ENCODE assay signal across 11 mouse cellular contexts in the genomic region with DNA sequence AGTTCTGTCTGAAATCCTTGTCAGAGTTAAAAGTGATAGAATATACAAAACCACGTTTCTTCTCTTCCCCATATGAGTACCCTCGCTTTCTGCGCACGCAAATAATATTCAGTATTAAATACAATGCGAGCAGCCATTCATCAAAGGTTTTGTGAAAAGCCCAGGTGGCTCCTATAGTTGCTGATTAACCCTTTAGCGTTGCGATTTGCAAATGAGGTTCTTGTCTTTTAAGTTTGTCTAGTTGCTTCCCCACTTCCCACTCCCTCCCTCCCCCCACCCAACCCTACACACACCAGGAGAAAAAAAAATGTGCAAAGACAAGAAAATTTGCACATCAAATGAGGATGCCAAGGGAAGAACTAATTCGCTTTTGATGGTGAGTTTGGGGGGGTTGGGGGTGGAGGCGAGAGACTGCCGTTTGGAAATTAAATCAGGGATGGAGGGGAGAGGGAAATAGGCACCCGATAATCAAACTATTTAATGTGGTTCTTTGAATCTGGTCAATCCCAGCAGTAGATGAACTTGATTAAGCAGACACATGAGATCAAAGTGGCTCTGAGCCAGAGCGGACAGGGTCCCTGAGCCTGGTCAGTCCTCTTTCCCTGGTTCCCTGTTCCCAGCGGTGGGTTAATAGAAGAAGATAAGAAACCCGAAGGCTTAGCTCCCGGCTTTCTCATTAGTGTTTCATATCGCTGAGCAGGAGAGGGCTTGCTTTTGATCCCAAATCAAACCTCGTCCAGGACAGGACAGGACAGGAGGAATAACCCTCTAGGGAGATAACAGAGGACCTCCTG. TPM values are rescaled to one million over a fixed set of nuclear protein-coding genes. Genes with fewer than 3 reads are reported as not detected.
DNase-seq lines count a peak whose midpoint lies in the region; ATAC-seq and TF ChIP-seq lines count a peak whose summit lies in the region.
"Had no signal": no experiment of that assay in that cellular context is flagged by ENCODE, and none has a peak within 500 bp of the region (broad histone marks: within the 10 kb centered on the region; RNA-seq: fewer than 3 reads in every experiment).

No protein-coding gene starts in this region.

- no peaks in the 10 kb centered on the region for H3K36me3 ChIP-seq in heart, embryonic 13.5 days
- H3K36me3 ChIP-seq in embryonic facial prominence, embryonic 10.5 days (replicated peaks), result no peaks in the 10 kb centered on the region
- no peaks in the 10 kb centered on the region for H3K36me3 ChIP-seq in hindbrain, postnatal 0 days (ENCODE audit: insufficient read depth, low read length)
- no peaks in the 10 kb centered on the region for H3K36me3 ChIP-seq in midbrain, embryonic 13.5 days

- H3K9ac ChIP-seq in heart, embryonic 13.5 days, result no peak overlapping the region
- no peak overlapping the region for H3K9ac ChIP-seq in hindbrain, postnatal 0 days (replicated peaks; ENCODE audit: low read length)
- H3K9ac ChIP-seq in midbrain, embryonic 13.5 days (replicated peaks), result peak overlapping the region; percentile 50; the same call in 1 of the 2 replicates

- no peak for DNase-seq in heart, postnatal 25 days (ENCODE audit: low spot score)
- peak; percentile 29 for DNase-seq in embryonic facial prominence, embryonic 10.5 days (ENCODE audit: low spot score)
- peak; percentile 10 for DNase-seq in hindbrain, postnatal 0 days (ENCODE audit: low spot score)
- DNase-seq in thymus, postnatal 25 days, result no peak
- DNase-seq in right cerebral cortex, postnatal 36 days (ENCODE audit: low spot score in 2 of 2), result no peak
- DNase-seq in lung, adult 2 months, result no peak
- DNase-seq: heart, adult 11 months had no signal

- no peak overlapping the region for H3K27ac ChIP-seq in heart, embryonic 13.5 days (replicated peaks)
- peak overlapping the region; percentile 62; the same call in 1 of the 2 replicates for H3K27ac ChIP-seq in embryonic facial prominence, embryonic 10.5 days (replicated peaks)
- H3K27ac ChIP-seq in hindbrain, postnatal 0 days, result no peak overlapping the region
- H3K27ac ChIP-seq in midbrain, embryonic 13.5 days, result no peak overlapping the region

- no peak for ATAC-seq in heart, embryonic 13.5 days (ENCODE audit: extremely low read depth, insufficient number of reproducible peaks, low FRiP score, low TSS enrichment)
- ATAC-seq in hindbrain, postnatal 0 days, result no peak
- peak; percentile 18; the same call in 1 of the 2 replicates for ATAC-seq in midbrain, embryonic 13.5 days

- peaks cover 74% of the 10 kb centered on the region for H3K27me3 ChIP-seq in heart, embryonic 13.5 days (replicated peaks)
- H3K27me3 ChIP-seq in embryonic facial prominence, embryonic 10.5 days (replicated peaks; ENCODE audit: low read depth, poor library complexity, severe bottlenecking), result peaks cover 90% of the 10 kb centered on the region
- H3K27me3 ChIP-seq in hindbrain, postnatal 0 days (ENCODE audit: insufficient read depth, low read length), result peaks cover 46% of the 10 kb centered on the region
- H3K27me3 ChIP-seq in midbrain, embryonic 13.5 days, result peaks cover 73% of the 10 kb centered on the region

- no peak for TF ChIP-seq CTCF in hindbrain, postnatal 0 days (IDR thresholded peaks at IDR 0.05; ENCODE audit: low read depth)
- TF ChIP-seq CTCF in lung, adult 2 months (IDR thresholded peaks at IDR 0.05; ENCODE audit: insufficient read depth, low read length), result no peak

- H3K4me3 ChIP-seq in heart, embryonic 13.5 days, result peak overlapping the region; percentile 51
- H3K4me3 ChIP-seq in embryonic facial prominence, embryonic 10.5 days, result peak overlapping the region; percentile 55
- H3K4me3 ChIP-seq in hindbrain, postnatal 0 days (ENCODE audit: low read length), result peak overlapping the region; percentile 34
- peak overlapping the region; percentile 40 for H3K4me3 ChIP-seq in midbrain, embryonic 13.5 days (replicated peaks)
- H3K4me3 ChIP-seq in lung, adult 2 months (replicated peaks; ENCODE audit: extremely low read depth, low read depth, low read length), result no peak overlapping the region

- H3K4me2 ChIP-seq in heart, embryonic 13.5 days, result peak overlapping the region; percentile 74
- peak overlapping the region; percentile 67 for H3K4me2 ChIP-seq in hindbrain, postnatal 0 days (ENCODE audit: low read depth, low read length)
- H3K4me2 ChIP-seq in midbrain, embryonic 13.5 days (replicated peaks), result peak overlapping the region; percentile 65

- H3K9me3 ChIP-seq in heart, embryonic 13.5 days, result no peaks in the 10 kb centered on the region
- H3K9me3 ChIP-seq in embryonic facial prominence, embryonic 10.5 days, result no peaks in the 10 kb centered on the region
- H3K9me3 ChIP-seq in hindbrain, postnatal 0 days (ENCODE audit: low read length), result no peaks in the 10 kb centered on the region
- no peaks in the 10 kb centered on the region for H3K9me3 ChIP-seq in midbrain, embryonic 13.5 days

- TF ChIP-seq POLR2A in lung, adult 2 months (IDR thresholded peaks at IDR 0.05; ENCODE audit: borderline replicate concordance, extremely low read depth, low read depth, low read length), result no peak

- H3K4me1 ChIP-seq in heart, embryonic 13.5 days, result peaks cover 19% of the 10 kb centered on the region
- H3K4me1 ChIP-seq in embryonic facial prominence, embryonic 10.5 days, result peaks cover 43% of the 10 kb centered on the region
- H3K4me1 ChIP-seq in hindbrain, postnatal 0 days (ENCODE audit: insufficient read depth, low read length), result no peaks in the 10 kb centered on the region
- H3K4me1 ChIP-seq in midbrain, embryonic 13.5 days (replicated peaks), result peaks cover 30% of the 10 kb centered on the region
- H3K4me1 ChIP-seq in lung, adult 2 months (ENCODE audit: control insufficient read depth, insufficient read depth, low read length), result no peaks in the 10 kb centered on the region

- WGBS in heart, embryonic 13.5 days, result under 1% methylated on average over 17 of the region's 17 CpGs
- WGBS in embryonic facial prominence, embryonic 10.5 days, result 1% methylated on average over 17 of the region's 17 CpGs
- WGBS in hindbrain, postnatal 0 days, result 2% methylated on average over 17 of the region's 17 CpGs
- WGBS in midbrain, embryonic 13.5 days, result under 1% methylated on average over 17 of the region's 17 CpGs
- whole genome bisulfite sequencing in lung, adult 2 months, result 9% methylated on average over 17 of the region's 17 CpGs

- intact Hi-C loops in heart, postnatal 25 days (cut with DNase I), result loop anchor here (5.0 kb wide), 1 partner anchor 123 kb away; no protein-coding TSS in a partner anchor

RNA-seq across cellular contexts. Expression of gene Dkk1, which starts 0.6 kb away (rescaled TPM):
- 0.19 and 0.23 TPM in 2 replicates for polyA plus RNA-seq in heart, embryonic 13.5 days (2015; fragmentation: Nextera tagmentation; extraction: Ambion mirVana)
- not detected for total RNA-seq in heart, postnatal 25 days (2021)
- polyA plus RNA-seq in embryonic facial prominence, embryonic 10.5 days (2016; fragmentation: Nextera tagmentation; extraction: Ambion mirVana), result 11.6 and 16.5 TPM in 2 replicates
- total RNA-seq in hindbrain, postnatal 0 days (2014; rRNA removed), result 0.16 and 0.40 TPM in 2 replicates
- polyA plus RNA-seq in hindbrain, postnatal 0 days (2015; fragmentation: Nextera tagmentation; extraction: Ambion mirVana), result 0.25 and 0.39 TPM in 2 replicates
- polyA plus RNA-seq in midbrain, embryonic 13.5 days (2015; fragmentation: Nextera tagmentation; extraction: Ambion mirVana), result 2.3 and 4.3 TPM in 2 replicates
- not detected in 2 replicates for polyA plus RNA-seq in lung, adult 2 months (2012; rRNA removed)
- total RNA-seq: liver, adult 2 months had no signal
- polyA plus RNA-seq: C2C12; liver, adult 2 months had no signal

Comparison
In these comparisons a context has a peak if more than half of its experiments do, and no peak if none do; other contexts are left out.
1. DNase-seq: peak in embryonic facial prominence, embryonic 10.5 days (single experiment) and hindbrain, postnatal 0 days (single experiment); none in heart, postnatal 25 days (single experiment), thymus, postnatal 25 days (single experiment), right cerebral cortex, postnatal 36 days (0 of 2) and lung, adult 2 months (single experiment).
2. Peak in every context shown above with its lines, with median percentiles within 50 percentile points of each other: H3K4me2 ChIP-seq.